Mouse (Mus musculus) cerebellum, adult 2 months (tissue): ENCODE data around the gene Spo11.

Experiments used
- CTCF ChIP-seq: fragments of 200-500 bp; IDR thresholded peaks from 2 replicates; pipeline ENCODE4 v1.5.1; 2011; ENCODE audit warnings: low read depth, mild to moderate bottlenecking, control low read depth, low read length, moderate library complexity, borderline replicate concordance; ENCODE audit not compliant: insufficient read depth
- POLR2A ChIP-seq: fragments of 200-500 bp; IDR thresholded peaks from 2 replicates; pipeline ENCODE4 v1.6.1; 2011; ENCODE audit warnings: low read length, control low read depth, borderline replicate concordance; ENCODE audit not compliant: insufficient read depth

- TF ChIP-seq CTCF (no peak), POLR2A (no peak)
These were observed 64.4 kb downstream of the Spo11 start for GRCm38 (mm10) chr2:173041893-173042292.
